21 mouse cellular contexts compared by ENCODE assay signal in genomic region chr19:19969335-19969734, GRCm38 (mm10).
DNase-seq lines count a peak whose midpoint lies in the region; ATAC-seq and TF ChIP-seq lines count a peak whose summit lies in the region.
"Had no signal": no experiment of that assay in that cellular context is flagged by ENCODE, and none has a peak within 500 bp of the region (broad histone marks: within the 10 kb centered on the region; RNA-seq: fewer than 3 reads in every experiment).

No protein-coding gene starts in this region.

- peak; percentile 55 for DNase-seq in lung, embryonic 14.5 days
- DNase-seq in lung, postnatal 14 days: no peak
- DNase-seq in lung, postnatal 36 days: no peak
- DNase-seq in lung, postnatal 0 days (ENCODE audit: low spot score): no peak
- DNase-seq: adrenal gland, adult 2 months; adrenal gland, adult 8-10 months; adrenal gland, postnatal 10 days; adrenal gland, postnatal 14 days; adrenal gland, postnatal 25 days; adrenal gland, postnatal 36 days; B cell, adult 2 months; cerebellum, adult 11 months; cerebellum, adult 11-12 months; cerebellum, adult 18-20 months had no signal

- no peak overlapping the region for H3K4me3 ChIP-seq in lung, embryonic 14.5 days (ENCODE audit: low read depth, low read length)
- no peak overlapping the region for H3K4me3 ChIP-seq in lung, embryonic 15.5 days
- H3K4me3 ChIP-seq in lung, embryonic 16.5 days (ENCODE audit: low read length): no peak overlapping the region
- H3K4me3 ChIP-seq in lung, postnatal 0 days (ENCODE audit: low read depth, low read length): no peak overlapping the region

- TF ChIP-seq CTCF in lung, embryonic 14.5 days (IDR thresholded peaks at IDR 0.05; ENCODE audit: low read depth): no peak
- TF ChIP-seq CTCF in lung, postnatal 0 days (IDR thresholded peaks at IDR 0.05): no peak

- 37% methylated on average over 5 of the region's 5 CpGs for WGBS in lung, embryonic 14.5 days
- 35% methylated on average over 5 of the region's 5 CpGs for WGBS in lung, embryonic 15.5 days
- 45% methylated on average over 5 of the region's 5 CpGs for WGBS in lung, embryonic 16.5 days
- 42% methylated on average over 5 of the region's 5 CpGs for WGBS in lung, postnatal 0 days

- H3K27ac ChIP-seq in lung, embryonic 14.5 days (ENCODE audit: low read depth): no peak overlapping the region
- H3K27ac ChIP-seq in lung, embryonic 15.5 days: no peak overlapping the region
- H3K27ac ChIP-seq in lung, embryonic 16.5 days (ENCODE audit: low read length): no peak overlapping the region
- H3K27ac ChIP-seq in lung, postnatal 0 days (ENCODE audit: low read length): no peak overlapping the region

- no peak overlapping the region for H3K9ac ChIP-seq in lung, embryonic 14.5 days
- H3K9ac ChIP-seq in lung, embryonic 15.5 days: no peak overlapping the region
- H3K9ac ChIP-seq in lung, embryonic 16.5 days (ENCODE audit: low read length): no peak overlapping the region
- no peak overlapping the region for H3K9ac ChIP-seq in lung, postnatal 0 days (replicated peaks; ENCODE audit: low read depth)

- H3K36me3 ChIP-seq in lung, embryonic 14.5 days (ENCODE audit: insufficient read depth): no peaks in the 10 kb centered on the region
- no peaks in the 10 kb centered on the region for H3K36me3 ChIP-seq in lung, embryonic 15.5 days
- H3K36me3 ChIP-seq in lung, embryonic 16.5 days (ENCODE audit: control insufficient read depth, insufficient read depth, low read length): no peaks in the 10 kb centered on the region
- H3K36me3 ChIP-seq in lung, postnatal 0 days (ENCODE audit: insufficient read depth, low read length): no peaks in the 10 kb centered on the region
- H3K36me3 ChIP-seq: G1E had no signal

- no peaks in the 10 kb centered on the region for H3K27me3 ChIP-seq in lung, embryonic 14.5 days (ENCODE audit: insufficient read depth, low read length)
- no peaks in the 10 kb centered on the region for H3K27me3 ChIP-seq in lung, embryonic 15.5 days
- no peaks in the 10 kb centered on the region for H3K27me3 ChIP-seq in lung, embryonic 16.5 days (ENCODE audit: control insufficient read depth, insufficient read depth, low read depth, low read length)
- no peaks in the 10 kb centered on the region for H3K27me3 ChIP-seq in lung, postnatal 0 days (replicated peaks; ENCODE audit: insufficient read depth, low read length)
- H3K27me3 ChIP-seq: CH12.LX had no signal

- H3K4me2 ChIP-seq in lung, embryonic 14.5 days: no peak overlapping the region
- H3K4me2 ChIP-seq in lung, embryonic 15.5 days: no peak overlapping the region
- no peak overlapping the region for H3K4me2 ChIP-seq in lung, embryonic 16.5 days (ENCODE audit: low read depth, low read length)
- H3K4me2 ChIP-seq in lung, postnatal 0 days (replicated peaks; ENCODE audit: low read depth, low read length): no peak overlapping the region

- TF ChIP-seq EP300 in lung, postnatal 0 days (IDR thresholded peaks at IDR 0.05): no peak

- no peaks in the 10 kb centered on the region for H3K4me1 ChIP-seq in lung, embryonic 14.5 days (ENCODE audit: insufficient read depth)
- H3K4me1 ChIP-seq in lung, embryonic 15.5 days: no peaks in the 10 kb centered on the region
- H3K4me1 ChIP-seq in lung, embryonic 16.5 days (replicated peaks; ENCODE audit: control insufficient read depth, insufficient read depth, low read length): no peaks in the 10 kb centered on the region
- no peaks in the 10 kb centered on the region for H3K4me1 ChIP-seq in lung, postnatal 0 days (ENCODE audit: insufficient read depth, low read depth, low read length)

- peak; percentile 72 for ATAC-seq in lung, embryonic 14.5 days (ENCODE audit: insufficient read depth)
- peak; percentile 67; the same call in 1 of the 2 replicates for ATAC-seq in lung, embryonic 15.5 days (ENCODE audit: borderline replicate concordance, extremely low read depth, low FRiP score, low TSS enrichment)
- ATAC-seq in lung, embryonic 16.5 days (ENCODE audit: low read depth): peak; percentile 64; the same call in 1 of the 2 replicates
- ATAC-seq in lung, postnatal 0 days: no peak
- ATAC-seq: activated CD4-positive, CD25-positive, alpha-beta regulatory T cell, adult 4 months; CD4-positive, CD25-positive, alpha-beta regulatory T cell, adult 4 months; Patski had no signal

- no peaks in the 10 kb centered on the region for H3K9me3 ChIP-seq in lung, embryonic 14.5 days (ENCODE audit: low read depth, low read length)
- H3K9me3 ChIP-seq in lung, embryonic 15.5 days: no peaks in the 10 kb centered on the region
- H3K9me3 ChIP-seq in lung, embryonic 16.5 days (ENCODE audit: control insufficient read depth, low read length): no peaks in the 10 kb centered on the region
- no peaks in the 10 kb centered on the region for H3K9me3 ChIP-seq in lung, postnatal 0 days (ENCODE audit: low read length)
- H3K9me3 ChIP-seq: G1E had no signal
